Mouse (Mus musculus): ENCODE data around the gene Mob3c.

DNA sequence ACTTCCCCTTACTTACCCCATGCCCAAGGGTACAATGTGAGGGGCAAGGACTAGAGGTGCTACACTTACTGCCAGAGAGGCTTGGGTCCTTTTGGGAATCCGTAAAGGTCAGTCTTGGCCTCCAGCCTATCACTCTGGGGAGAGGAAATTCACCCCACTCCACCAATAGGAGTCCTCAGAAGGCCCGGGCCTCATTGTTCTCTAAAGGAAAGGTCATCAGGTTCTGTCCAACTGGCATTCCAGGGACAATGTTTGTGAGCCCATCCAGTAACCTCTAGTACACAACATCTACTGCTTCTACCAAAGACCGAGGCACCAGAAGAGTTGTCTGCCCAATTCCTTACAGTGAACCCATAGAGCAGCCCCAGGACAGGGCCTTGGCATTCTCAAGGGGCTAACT, 47.0 kb upstream of the Mob3c start, which contains the start of gene Tex38:
- TF ChIP-seq CTCF (IDR thresholded peaks at IDR 0.05; ENCODE audit: low read depth), result no peak
- TF ChIP-seq EP300 (optimal IDR thresholded peaks at IDR 0.05), result no peak
